Mouse (Mus musculus) neural tube, embryonic 14.5 days (tissue): Measurements from ENCODE around the gene Gdf15. TPM values are rescaled to one million over a fixed set of nuclear protein-coding genes. Genes with fewer than 3 reads are reported as not detected.
A peak's percentile ranks its signal among the peaks of the same experiment; 100 is the strongest.

ENCODE experiments used
- ATAC-seq: fragments of 200-750 bp; cut with Nextera tagmentation; 2 replicates; pipeline ENCODE4 v1.8.0; 2017; ENCODE audit warnings: low read depth, mild to moderate bottlenecking, moderate TSS enrichment, moderate library complexity
- H3K27ac ChIP-seq: fragments of 300-500 bp; sonication (generic); 2 replicates; pipeline ENCODE4 v1.5.1; 2014; ENCODE audit warnings: low read depth, mild to moderate bottlenecking, control low read depth, low read length, moderate library complexity, mixed read lengths
- H3K27me3 ChIP-seq: fragments of 300-500 bp; sonication (generic); 2 replicates; pipeline ENCODE4 v1.6.1; 2014; ENCODE audit warnings: low read length; ENCODE audit not compliant: control insufficient read depth, insufficient read depth
- H3K36me3 ChIP-seq: fragments of 300-500 bp; sonication (generic); 2 replicates; pipeline ENCODE4 v1.6.1; 2014; ENCODE audit warnings: low read length, mixed read lengths; ENCODE audit not compliant: control insufficient read depth, insufficient read depth
- H3K4me1 ChIP-seq: fragments of 300-500 bp; sonication (generic); 2 replicates; pipeline ENCODE4 v1.6.1; 2014; ENCODE audit warnings: low read length; ENCODE audit not compliant: control insufficient read depth, insufficient read depth
- H3K4me2 ChIP-seq: fragments of 300-500 bp; sonication (generic); 2 replicates; pipeline ENCODE4 v1.6.1; 2014; ENCODE audit warnings: mild to moderate bottlenecking, low read depth, low read length, control low read depth
- H3K4me3 ChIP-seq: fragments of 300-500 bp; sonication (generic); 2 replicates; pipeline ENCODE4 v1.5.1; 2014; ENCODE audit warnings: low read depth, low read length, control low read depth, mixed read lengths
- H3K9ac ChIP-seq: fragments of 300-500 bp; sonication (generic); replicated peaks from 2 replicates; pipeline ENCODE4 v1.6.1; 2014; ENCODE audit warnings: low read depth, mild to moderate bottlenecking, control low read depth, low read length, mixed read lengths
- H3K9me3 ChIP-seq: fragments of 300-500 bp; sonication (generic); 2 replicates; pipeline ENCODE4 v1.6.1; 2016; ENCODE audit warnings: low read length; ENCODE audit not compliant: control insufficient read depth
- WGBS: fragments of 180-500 bp; shearing (Covaris S2); extraction: QIAGEN DNeasy Blood & Tissue Kit; methylation state at CpG from one replicate; pipeline ENCODE4 v1.1.7; 2014; 5-methylcytosine and 5-hydroxymethylcytosine counted together
- polyA plus RNA-seq: library from polyadenylated mRNA; unstranded; fragments of >200 nt; fragmentation: Nextera tagmentation; extraction: Ambion mirVana; gene quantifications from 2 replicates; pipeline ENCODE4 v1.2.1, GENCODE M21; 2014

The Gdf15 gene
- polyA plus RNA-seq, 1 experiment from 2014 or later, result 0.54 TPM

- peak; percentile 2; the same call in 1 of the 2 replicates for ATAC-seq
- H3K27ac ChIP-seq, result peak overlapping the region; percentile 74; the same call in 1 of the 2 replicates
- WGBS, result 55% methylated on average over 7 of the region's 7 CpGs
These were observed 3.2 kb downstream of the Gdf15 start for GRCm38 (mm10) chr8:70628986-70629490.

GRCm38 (mm10) chr8:70627041-70627440, 5.2 kb downstream of the Gdf15 start:
- H3K4me2 ChIP-seq, result no peak overlapping the region
- 0 out of 2 replicates have a peak, but pooled peaks cover 9% of the 10 kb centered on the region for H3K4me1 ChIP-seq
- H3K36me3 ChIP-seq, result no peaks in the 10 kb centered on the region
- H3K9me3 ChIP-seq, result no peaks in the 10 kb centered on the region
- no peak overlapping the region for H3K9ac ChIP-seq
- no peak for ATAC-seq
- H3K27me3 ChIP-seq, result peaks cover 4% of the 10 kb centered on the region; the same call in 1 of the 2 replicates
- H3K27ac ChIP-seq, result no peak overlapping the region
- H3K4me3 ChIP-seq, result no peak overlapping the region
- WGBS, result 88% methylated on average over 5 of the region's 5 CpGs

More at GRCm38 (mm10) chr8:70628986-70629490, 3.2 kb downstream of the Gdf15 start:
- Histone ChIP-seq H3K27me3 (peaks cover 4% of the 10 kb centered on the region; the same call in 1 of the 2 replicates), H3K9ac (peak overlapping the region; percentile 59; the same call in 1 of the 2 replicates), H3K4me2 (peak overlapping the region; percentile 61), H3K9me3 (no peaks in the 10 kb centered on the region), H3K4me1 (0 out of 2 replicates have a peak, but pooled peaks cover 9% of the 10 kb centered on the region), H3K4me3 (peak overlapping the region; percentile 38), H3K36me3 (no peaks in the 10 kb centered on the region)

- no peaks in the 10 kb centered on the region for H3K27me3 ChIP-seq
- no peak overlapping the region for H3K9ac ChIP-seq
- WGBS, result 17% methylated on average over 5 of the region's 5 CpGs
These were observed 7.2 kb downstream of the Gdf15 start for GRCm38 (mm10) chr8:70625104-70625503.

GRCm38 (mm10) chr8:70622220-70622619, 10.0 kb downstream of the Gdf15 start:
- Histone ChIP-seq H3K27me3 (no peaks in the 10 kb centered on the region), H3K4me1 (no peaks in the 10 kb centered on the region), H3K4me3 (no peak overlapping the region), H3K9ac (no peak overlapping the region), H3K36me3 (no peaks in the 10 kb centered on the region), H3K9me3 (no peaks in the 10 kb centered on the region), H3K27ac (no peak overlapping the region), H3K4me2 (no peak overlapping the region)
- ATAC-seq, result no peak
- 67% methylated on average over 3 of the region's 3 CpGs for WGBS

More at GRCm38 (mm10) chr8:70625104-70625503, 7.2 kb downstream of the Gdf15 start:
- no peaks in the 10 kb centered on the region for H3K36me3 ChIP-seq
- H3K4me2 ChIP-seq, result no peak overlapping the region
- H3K4me1 ChIP-seq, result 0 out of 2 replicates have a peak, but pooled peaks cover 7% of the 10 kb centered on the region
- no peak for ATAC-seq
- no peak overlapping the region for H3K27ac ChIP-seq
- no peaks in the 10 kb centered on the region for H3K9me3 ChIP-seq
- H3K4me3 ChIP-seq, result no peak overlapping the region

GRCm38 (mm10) chr8:70618888-70619334, 13.3 kb downstream of the Gdf15 start:
- Histone ChIP-seq H3K27me3 (no peaks in the 10 kb centered on the region), H3K36me3 (no peaks in the 10 kb centered on the region), H3K4me2 (no peak overlapping the region), H3K4me3 (no peak overlapping the region), H3K27ac (no peak overlapping the region), H3K9ac (no peak overlapping the region), H3K4me1 (no peaks in the 10 kb centered on the region), H3K9me3 (no peaks in the 10 kb centered on the region)
- no peak for ATAC-seq
- 34% methylated on average over 9 of the region's 9 CpGs for WGBS

- H3K9ac ChIP-seq, result no peak overlapping the region
- ATAC-seq, result no peak
- no peak overlapping the region for H3K27ac ChIP-seq
- 84% methylated on average over 11 of the region's 11 CpGs for WGBS
- no peak overlapping the region for H3K4me3 ChIP-seq
- no peaks in the 10 kb centered on the region for H3K36me3 ChIP-seq
- no peak overlapping the region for H3K4me2 ChIP-seq
- H3K27me3 ChIP-seq, result no peaks in the 10 kb centered on the region
- H3K9me3 ChIP-seq, result no peaks in the 10 kb centered on the region
- H3K4me1 ChIP-seq, result no peaks in the 10 kb centered on the region
These were observed 14.3 kb downstream of the Gdf15 start for GRCm38 (mm10) chr8:70617985-70618384.

- WGBS, result 59% methylated on average over 11 of the region's 11 CpGs
- Histone ChIP-seq H3K4me3 (no peak overlapping the region), H3K27ac (no peak overlapping the region), H3K27me3 (no peaks in the 10 kb centered on the region), H3K4me2 (no peak overlapping the region), H3K9me3 (no peaks in the 10 kb centered on the region), H3K4me1 (no peaks in the 10 kb centered on the region), H3K36me3 (no peaks in the 10 kb centered on the region), H3K9ac (no peak overlapping the region)
- ATAC-seq, result no peak
These were observed 15.6 kb downstream of the Gdf15 start for GRCm38 (mm10) chr8:70616645-70617044.

GRCm38 (mm10) chr8:70615894-70616293, 16.4 kb downstream of the Gdf15 start, which contains the start of gene Lrrc25:
Gene Lrrc25 (plus strand): TSS chr8:70616155.
- H3K4me1 ChIP-seq, result peaks cover 8% of the 10 kb centered on the region; the same call in 1 of the 2 replicates
- no peak within 1 kb of the TSS for H3K4me2 ChIP-seq
- no peak within 1 kb of the TSS for H3K4me3 ChIP-seq
- WGBS, result 93% methylated on average over 3 of the region's 3 CpGs
- no peak within 1 kb of the TSS for H3K27ac ChIP-seq
- no peaks in the 10 kb centered on the region for H3K9me3 ChIP-seq
- H3K36me3 ChIP-seq, result no peaks in the 10 kb centered on the region
- H3K9ac ChIP-seq, result no peak within 1 kb of the TSS
- H3K27me3 ChIP-seq, result no peaks in the 10 kb centered on the region
- no peak for ATAC-seq

- Histone ChIP-seq H3K4me2 (no peak overlapping the region), H3K27ac (no peak overlapping the region), H3K27me3 (no peaks in the 10 kb centered on the region), H3K9ac (no peak overlapping the region), H3K36me3 (no peaks in the 10 kb centered on the region), H3K4me3 (no peak overlapping the region), H3K9me3 (no peaks in the 10 kb centered on the region), H3K4me1 (peaks cover 12% of the 10 kb centered on the region)
- ATAC-seq, result no peak
- WGBS, result 87% methylated on average over 8 of the region's 8 CpGs
These were observed 17.0 kb downstream of the Gdf15 start for GRCm38 (mm10) chr8:70615281-70615680.
